Mouse (Mus musculus): ENCODE results near the gene Eif4h. TPM values are rescaled to one million over a fixed set of nuclear protein-coding genes. Genes with fewer than 3 reads are reported as not detected.
A peak's percentile ranks its signal among the peaks of the same experiment; 100 is the strongest.

Eif4h gene
- polyA plus RNA-seq, 1 experiment from 2014 or later, result 171 TPM

DNA sequence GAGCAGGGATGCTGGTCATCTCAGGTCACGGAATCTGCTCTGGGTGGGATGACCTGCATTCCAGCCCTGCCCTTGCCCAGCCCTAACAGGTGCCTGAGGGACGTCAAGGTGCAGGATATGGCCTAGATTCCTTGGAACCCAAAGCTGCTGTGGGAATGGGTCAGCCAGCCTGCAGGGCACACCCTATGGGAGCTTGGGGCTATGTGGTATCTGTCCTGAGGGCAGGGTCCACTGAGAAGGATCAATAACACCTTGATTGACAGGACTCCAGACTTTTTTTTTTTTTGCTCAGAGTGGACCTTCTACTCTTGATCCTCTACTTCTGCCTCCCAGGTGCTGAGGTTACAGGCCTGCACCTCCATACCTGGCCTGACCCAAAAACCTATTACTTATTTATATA is 8.1 kb upstream of the Eif4h start:
- no peak overlapping the region for H3K9ac ChIP-seq
- no peaks in the 10 kb centered on the region for H3K9me3 ChIP-seq (replicated peaks)
- H3K27ac ChIP-seq (replicated peaks), result no peak overlapping the region
- 0 out of 2 replicates have a peak, but pooled peaks have one; percentile 22 for ATAC-seq (ENCODE audit: insufficient read depth)
- H3K36me3 ChIP-seq (replicated peaks), result no peaks in the 10 kb centered on the region
- no peak overlapping the region for H3K4me2 ChIP-seq
- WGBS (ENCODE audit: insufficient replicate concordance), result 71% methylated on average over 2 of the region's 2 CpGs
- H3K4me3 ChIP-seq (replicated peaks), result no peak overlapping the region
- H3K27me3 ChIP-seq, result no peaks in the 10 kb centered on the region
- no peaks in the 10 kb centered on the region for H3K4me1 ChIP-seq (replicated peaks)

DNA sequence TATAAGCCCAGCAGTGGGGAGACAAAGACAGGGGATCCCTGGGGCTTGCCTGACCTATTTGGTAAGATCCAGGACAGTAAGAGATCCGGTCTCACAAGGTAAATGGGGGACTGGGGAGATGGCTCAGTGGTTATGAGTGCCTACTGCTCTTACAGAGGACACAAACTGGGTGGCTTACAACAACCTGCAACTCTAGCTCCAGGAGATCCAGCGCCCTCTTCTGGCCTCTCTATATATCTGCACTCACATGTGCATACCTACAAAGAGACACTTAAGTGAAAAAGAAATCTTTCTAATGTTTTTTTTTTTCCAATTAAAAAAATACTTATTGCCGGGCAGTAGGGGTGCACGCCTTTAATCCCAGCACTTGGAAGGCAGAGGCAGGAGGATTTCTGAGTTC is 7.2 kb upstream of the Eif4h start:
- Histone ChIP-seq H3K27me3 (no peaks in the 10 kb centered on the region), H3K36me3 (replicated peaks) (no peaks in the 10 kb centered on the region), H3K9ac (no peak overlapping the region), H3K4me3 (replicated peaks) (no peak overlapping the region), H3K4me1 (replicated peaks) (no peaks in the 10 kb centered on the region), H3K27ac (replicated peaks) (no peak overlapping the region), H3K9me3 (replicated peaks) (no peaks in the 10 kb centered on the region), H3K4me2 (no peak overlapping the region)
- no peak for ATAC-seq (ENCODE audit: insufficient read depth)
- WGBS (ENCODE audit: insufficient replicate concordance), result 54% methylated on average over 4 of the region's 4 CpGs

DNA sequence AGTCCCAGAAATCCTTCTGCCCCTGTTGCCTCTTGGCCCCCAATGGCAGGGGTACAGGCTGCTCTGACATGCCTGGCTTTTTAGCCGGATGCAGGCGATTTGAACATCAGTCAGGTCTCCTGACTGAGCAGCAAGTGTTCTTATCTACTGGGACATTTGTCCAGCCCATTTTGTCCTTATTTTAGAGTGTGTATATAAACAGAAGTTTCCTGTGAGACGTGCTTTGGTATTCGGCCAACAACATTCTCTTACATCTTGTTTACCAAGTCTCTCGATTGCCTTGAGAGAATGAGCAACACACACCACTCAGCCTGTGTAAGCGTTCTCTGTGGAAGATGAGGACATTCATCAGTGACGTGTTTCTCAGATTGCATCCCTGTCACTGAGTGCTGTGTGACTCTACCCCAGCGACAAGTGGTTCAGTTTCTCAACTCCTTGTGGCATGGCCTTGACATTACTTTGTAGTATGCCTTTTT is 5.4 kb upstream of the Eif4h start:
- no peak overlapping the region for H3K4me2 ChIP-seq
- no peaks in the 10 kb centered on the region for H3K36me3 ChIP-seq (replicated peaks)
- H3K9ac ChIP-seq, result no peak overlapping the region
- peak; percentile 32; the same call in 1 of the 2 replicates for ATAC-seq (ENCODE audit: insufficient read depth)
- 40% methylated on average over 8 of the region's 8 CpGs for WGBS (ENCODE audit: insufficient replicate concordance)
- H3K27ac ChIP-seq (replicated peaks), result 0 out of 2 replicates have a peak overlapping the region, but pooled peaks have one; percentile 14
- H3K4me1 ChIP-seq (replicated peaks), result peaks cover 6% of the 10 kb centered on the region
- no peak overlapping the region for H3K4me3 ChIP-seq (replicated peaks)
- H3K27me3 ChIP-seq, result no peaks in the 10 kb centered on the region
- no peaks in the 10 kb centered on the region for H3K9me3 ChIP-seq (replicated peaks)

DNA sequence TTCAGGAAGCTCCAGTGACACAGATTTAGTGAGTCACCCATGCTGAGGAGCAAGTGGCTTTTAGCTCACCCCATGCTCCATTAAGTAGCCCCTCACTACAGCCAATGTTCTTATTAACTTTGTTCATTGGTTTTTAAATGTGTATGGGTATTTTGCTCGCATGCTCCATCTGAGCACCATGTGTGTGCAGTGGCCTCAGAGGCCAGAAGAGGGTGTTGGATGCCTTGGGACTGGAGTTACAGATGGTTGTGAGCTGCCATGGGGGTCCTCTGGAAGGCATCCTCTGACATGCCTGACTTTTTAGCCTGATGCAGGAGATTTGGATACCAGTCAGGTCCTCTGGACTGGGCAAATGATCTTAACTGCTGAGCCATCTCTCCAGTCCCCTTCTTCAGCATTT is 4.8 kb upstream of the Eif4h start:
- Histone ChIP-seq H3K9me3 (replicated peaks) (no peaks in the 10 kb centered on the region), H3K9ac (no peak overlapping the region), H3K4me1 (replicated peaks) (peaks cover 8% of the 10 kb centered on the region), H3K4me3 (replicated peaks) (no peak overlapping the region), H3K27ac (replicated peaks) (no peak overlapping the region), H3K27me3 (no peaks in the 10 kb centered on the region), H3K4me2 (no peak overlapping the region), H3K36me3 (replicated peaks) (no peaks in the 10 kb centered on the region)
- 49% methylated on average over 1 of the region's 1 CpGs for WGBS (ENCODE audit: insufficient replicate concordance)
- ATAC-seq (ENCODE audit: insufficient read depth), result no peak

DNA sequence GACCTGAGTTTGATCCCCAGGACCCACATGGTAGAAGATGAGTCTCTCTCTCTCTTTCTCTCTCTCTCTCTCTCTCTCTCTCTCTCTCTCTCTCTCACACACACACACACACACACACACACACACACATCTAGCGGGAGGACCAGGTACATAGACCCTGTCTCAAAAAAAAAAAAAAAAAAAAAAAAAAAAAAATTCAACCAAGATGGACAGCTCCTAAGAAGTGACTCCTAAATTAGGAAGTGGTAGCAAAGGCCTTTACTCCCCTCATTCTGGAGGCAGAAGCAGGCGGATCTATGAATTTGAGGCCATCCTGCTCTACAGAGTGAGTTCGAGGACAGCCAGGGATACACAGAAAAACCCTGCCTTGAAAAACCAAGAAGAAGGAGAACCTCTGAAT is 1.1 kb upstream of the Eif4h start:
- no peak for ATAC-seq (ENCODE audit: insufficient read depth)
- Histone ChIP-seq H3K9me3 (replicated peaks) (no peaks in the 10 kb centered on the region), H3K9ac (no peak overlapping the region), H3K27ac (replicated peaks) (no peak overlapping the region), H3K27me3 (no peaks in the 10 kb centered on the region), H3K4me2 (no peak overlapping the region), H3K4me3 (replicated peaks) (no peak overlapping the region), H3K36me3 (replicated peaks) (peaks cover 21% of the 10 kb centered on the region), H3K4me1 (replicated peaks) (peaks cover 22% of the 10 kb centered on the region)
- 58% methylated on average over 3 of the region's 3 CpGs for WGBS (ENCODE audit: insufficient replicate concordance)

DNA sequence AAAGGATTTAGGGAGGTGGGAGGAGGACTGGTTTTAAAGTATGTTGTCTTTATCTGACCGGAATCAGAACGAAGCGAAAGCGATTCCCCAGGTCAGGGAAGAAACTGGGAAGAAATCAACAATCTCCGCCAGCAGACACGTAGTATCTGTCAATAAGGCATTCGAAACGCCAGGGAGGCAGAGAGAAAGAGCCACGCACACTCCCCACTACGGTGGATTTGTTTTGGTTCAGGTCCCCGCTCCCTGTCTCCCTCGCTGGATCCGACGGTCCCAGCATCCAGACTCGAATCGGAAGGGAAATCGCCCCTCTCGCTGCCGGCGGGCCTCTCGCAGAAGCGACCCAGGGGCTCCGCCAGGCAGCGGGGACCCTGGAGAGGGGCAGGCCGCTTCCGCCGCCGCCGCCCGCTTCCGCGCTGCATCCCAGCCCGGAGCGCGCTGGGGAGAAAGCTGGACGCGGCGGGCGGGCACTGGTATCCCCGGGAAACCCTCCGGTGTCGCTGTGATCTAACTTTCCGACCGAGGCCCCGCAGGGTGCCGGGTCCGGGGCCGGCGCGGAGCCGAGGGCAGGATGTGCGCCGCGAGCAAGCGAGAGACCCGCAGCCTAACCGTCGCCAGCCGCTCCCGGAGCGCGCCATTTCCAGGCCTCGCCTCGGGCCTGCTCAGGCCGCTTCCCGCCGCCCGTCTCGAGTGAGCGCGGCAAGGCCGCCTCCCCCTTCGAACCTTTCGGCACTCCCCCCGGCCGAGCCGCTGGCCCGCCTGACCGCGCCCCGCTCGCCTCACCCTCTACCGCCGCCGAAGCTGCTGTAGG is 625 bp downstream of the Eif4h start:
- peak overlapping the region; percentile 93 for H3K27ac ChIP-seq (replicated peaks)
- peak; percentile 77 for ATAC-seq (ENCODE audit: insufficient read depth)
- WGBS (ENCODE audit: insufficient replicate concordance), result under 1% methylated on average over 85 of the region's 85 CpGs

DNA sequence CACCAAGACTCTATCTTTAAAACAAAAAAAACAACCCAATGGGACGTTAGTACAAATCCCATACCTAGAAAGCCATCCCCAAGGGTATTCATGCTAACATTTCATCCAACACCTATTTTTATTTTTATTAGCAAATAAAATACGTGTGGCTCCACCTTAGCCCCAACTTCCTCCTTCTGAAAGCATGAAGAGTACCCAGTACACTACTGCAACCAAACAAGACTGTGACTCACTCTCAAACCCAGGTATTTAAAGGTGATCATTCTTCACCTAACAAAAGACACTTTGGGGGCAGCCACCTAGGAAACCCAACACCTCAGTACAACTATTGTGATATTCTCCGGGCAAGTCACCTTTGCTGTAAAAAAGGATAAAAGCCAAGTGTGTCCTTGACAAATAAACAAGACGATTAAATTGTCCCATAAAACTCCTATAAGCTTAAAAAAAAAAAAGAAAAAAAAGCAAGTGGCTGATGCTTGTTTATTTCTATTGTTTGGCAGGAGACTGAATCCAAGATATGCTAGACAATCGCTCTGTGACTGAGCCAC is 1.4 kb downstream of the Eif4h start:
- WGBS (ENCODE audit: insufficient replicate concordance), result 14% methylated on average over 5 of the region's 5 CpGs

More for the DNA sequence above, 625 bp downstream of the Eif4h start:
- Histone ChIP-seq H3K9me3 (replicated peaks) (no peaks in the 10 kb centered on the region), H3K36me3 (replicated peaks) (peaks cover 36% of the 10 kb centered on the region), H3K4me1 (replicated peaks) (peaks cover 36% of the 10 kb centered on the region), H3K9ac (peak overlapping the region; percentile 98), H3K4me3 (replicated peaks) (peak overlapping the region; percentile 99), H3K4me2 (peak overlapping the region; percentile 93), H3K27me3 (no peaks in the 10 kb centered on the region)

DNA sequence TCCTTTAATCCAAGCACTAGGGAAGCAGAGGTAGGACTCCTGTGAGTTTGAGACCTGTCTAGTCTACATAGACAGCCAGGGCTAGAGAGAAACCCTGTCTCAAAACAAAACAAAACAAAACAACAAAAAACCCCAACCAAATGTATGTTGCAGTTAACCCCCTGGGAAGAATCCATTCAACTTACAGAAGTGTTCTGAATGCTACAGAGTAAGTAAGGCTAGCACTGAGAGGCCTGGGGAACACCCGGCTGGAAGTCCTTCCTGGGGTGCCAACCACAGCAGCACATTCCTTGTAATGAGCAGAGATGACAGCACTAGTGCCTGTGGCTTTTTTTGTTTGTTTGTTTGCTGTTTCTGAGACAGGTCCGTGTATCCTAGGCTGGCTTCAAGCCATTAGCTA is 6.4 kb downstream of the Eif4h start:
- Histone ChIP-seq H3K27me3 (no peaks in the 10 kb centered on the region), H3K4me3 (replicated peaks) (no peak overlapping the region), H3K9ac (no peak overlapping the region), H3K36me3 (replicated peaks) (peaks cover 88% of the 10 kb centered on the region), H3K4me2 (no peak overlapping the region), H3K4me1 (replicated peaks) (peaks cover 42% of the 10 kb centered on the region), H3K27ac (replicated peaks) (no peak overlapping the region), H3K9me3 (replicated peaks) (no peaks in the 10 kb centered on the region)
- 76% methylated on average over 2 of the region's 2 CpGs for WGBS (ENCODE audit: insufficient replicate concordance)
- ATAC-seq (ENCODE audit: insufficient read depth), result no peak

More for the DNA sequence above, 1.4 kb downstream of the Eif4h start:
- Histone ChIP-seq H3K9me3 (replicated peaks) (no peaks in the 10 kb centered on the region), H3K4me3 (replicated peaks) (peak overlapping the region; percentile 99), H3K4me2 (peak overlapping the region; percentile 93), H3K27ac (replicated peaks) (peak overlapping the region; percentile 93), H3K27me3 (no peaks in the 10 kb centered on the region), H3K36me3 (replicated peaks) (peaks cover 44% of the 10 kb centered on the region), H3K9ac (peak overlapping the region; percentile 98), H3K4me1 (replicated peaks) (peaks cover 38% of the 10 kb centered on the region)
- no peak for ATAC-seq (ENCODE audit: insufficient read depth)

DNA sequence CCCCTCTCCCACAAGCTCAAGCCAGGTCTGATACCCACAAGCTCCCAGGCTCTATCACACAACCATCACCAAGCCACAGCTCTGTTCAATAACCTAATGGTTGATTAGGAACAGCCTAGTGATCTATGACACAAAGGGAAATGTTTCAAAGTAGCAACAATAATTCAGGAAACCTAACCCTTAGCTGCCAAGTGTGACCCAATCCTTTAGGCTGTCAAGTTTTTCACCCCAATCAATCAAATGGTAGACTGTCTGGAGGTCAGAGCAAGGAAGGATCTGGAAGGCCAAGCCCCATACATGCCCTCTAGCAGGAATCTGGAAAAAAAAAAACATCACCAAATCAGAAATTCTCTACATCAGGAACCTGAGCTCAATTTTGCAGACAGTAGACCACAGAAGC is 8.5 kb downstream of the Eif4h start:
- H3K4me3 ChIP-seq (replicated peaks), result no peak overlapping the region
- ATAC-seq (ENCODE audit: insufficient read depth), result no peak
- no peaks in the 10 kb centered on the region for H3K9me3 ChIP-seq (replicated peaks)
- H3K4me1 ChIP-seq (replicated peaks), result peaks cover 33% of the 10 kb centered on the region; the same call in 1 of the 2 replicates
- H3K9ac ChIP-seq, result no peak overlapping the region
- no peak overlapping the region for H3K4me2 ChIP-seq
- H3K27me3 ChIP-seq, result no peaks in the 10 kb centered on the region
- peaks cover 92% of the 10 kb centered on the region for H3K36me3 ChIP-seq (replicated peaks)
- H3K27ac ChIP-seq (replicated peaks), result no peak overlapping the region

DNA sequence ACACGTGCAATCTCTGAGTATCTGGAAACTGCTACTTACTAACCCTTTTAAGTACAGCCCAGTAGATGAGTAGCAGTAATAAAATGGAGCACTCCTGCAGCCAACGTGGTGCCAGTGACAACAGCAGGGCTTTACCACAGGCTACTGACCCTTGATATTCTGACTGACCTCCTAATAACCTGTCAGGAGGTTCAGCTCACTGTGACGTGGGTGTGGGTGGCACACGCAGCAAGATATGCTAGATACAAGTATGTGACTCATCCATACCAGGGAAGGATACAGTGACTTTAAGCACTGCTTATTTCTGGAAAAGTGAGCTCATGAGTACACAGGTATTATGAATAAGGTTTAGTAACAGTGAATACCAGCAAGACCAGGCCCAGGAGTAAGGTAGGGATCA is 9.8 kb downstream of the Eif4h start:
- ATAC-seq (ENCODE audit: insufficient read depth), result no peak
- no peaks in the 10 kb centered on the region for H3K27me3 ChIP-seq
- H3K4me1 ChIP-seq (replicated peaks), result 0 out of 2 replicates have a peak, but pooled peaks cover 26% of the 10 kb centered on the region
- no peak overlapping the region for H3K27ac ChIP-seq (replicated peaks)
- peaks cover 93% of the 10 kb centered on the region for H3K36me3 ChIP-seq (replicated peaks)
- no peak overlapping the region for H3K4me2 ChIP-seq
- no peak overlapping the region for H3K9ac ChIP-seq
- 61% methylated on average over 4 of the region's 4 CpGs for WGBS (ENCODE audit: insufficient replicate concordance)
- no peaks in the 10 kb centered on the region for H3K9me3 ChIP-seq (replicated peaks)
- H3K4me3 ChIP-seq (replicated peaks), result no peak overlapping the region

DNA sequence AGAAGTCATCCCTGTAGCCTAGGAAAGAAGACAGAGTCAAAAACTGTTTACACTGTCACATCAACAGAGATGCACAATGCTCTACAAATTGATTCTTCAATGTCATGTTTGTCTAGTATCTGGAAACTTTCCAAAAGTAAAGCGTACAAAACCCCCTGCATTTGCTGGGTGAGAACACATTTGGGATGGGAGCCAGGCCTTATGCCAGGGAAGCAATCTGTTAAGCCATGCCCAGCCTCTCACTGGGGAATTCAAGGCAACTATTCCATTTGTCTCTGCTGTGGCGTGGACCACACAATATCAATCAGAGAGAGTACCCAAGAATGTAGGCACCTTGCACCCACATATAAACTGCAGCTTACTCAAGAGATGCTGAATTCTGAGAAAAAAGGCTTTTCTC is 17.2 kb downstream of the Eif4h start:
- Histone ChIP-seq H3K4me2 (no peak overlapping the region), H3K9ac (no peak overlapping the region), H3K27me3 (no peaks in the 10 kb centered on the region), H3K36me3 (replicated peaks) (peaks cover 100% of the 10 kb centered on the region), H3K4me3 (replicated peaks) (no peak overlapping the region), H3K4me1 (replicated peaks) (no peaks in the 10 kb centered on the region), H3K9me3 (replicated peaks) (no peaks in the 10 kb centered on the region), H3K27ac (replicated peaks) (no peak overlapping the region)
- no peak for ATAC-seq (ENCODE audit: insufficient read depth)
- whole genome bisulfite sequencing (ENCODE audit: insufficient replicate concordance), result 79% methylated on average over 2 of the region's 2 CpGs

All from liver, embryonic 15.5 days (tissue).